Mouse (Mus musculus) leukemia stem cell, adult 10-12 weeks (primary cell): ENCODE measurements around the gene Lcat. TPM values are rescaled to one million over a fixed set of nuclear protein-coding genes. Genes with fewer than 3 reads are reported as not detected.

ENCODE experiments used
- polyA plus RNA-seq: library from polyadenylated mRNA; stranded (reverse); fragments of >175 nt; gene quantifications from 2 replicates; pipeline ENCODE4 v1.2.3, GENCODE M21; 2012; ENCODE audit warnings: low replicate concordance

Lcat gene
- polyA plus RNA-seq: 1.2 and 4.9 TPM in 2 replicates

GRCm38 (mm10) chr8:105943321-105943739 is at the start of gene Lcat:
Gene Lcat, minus strand, starts transcription at chr8:105943382.

DNA sequence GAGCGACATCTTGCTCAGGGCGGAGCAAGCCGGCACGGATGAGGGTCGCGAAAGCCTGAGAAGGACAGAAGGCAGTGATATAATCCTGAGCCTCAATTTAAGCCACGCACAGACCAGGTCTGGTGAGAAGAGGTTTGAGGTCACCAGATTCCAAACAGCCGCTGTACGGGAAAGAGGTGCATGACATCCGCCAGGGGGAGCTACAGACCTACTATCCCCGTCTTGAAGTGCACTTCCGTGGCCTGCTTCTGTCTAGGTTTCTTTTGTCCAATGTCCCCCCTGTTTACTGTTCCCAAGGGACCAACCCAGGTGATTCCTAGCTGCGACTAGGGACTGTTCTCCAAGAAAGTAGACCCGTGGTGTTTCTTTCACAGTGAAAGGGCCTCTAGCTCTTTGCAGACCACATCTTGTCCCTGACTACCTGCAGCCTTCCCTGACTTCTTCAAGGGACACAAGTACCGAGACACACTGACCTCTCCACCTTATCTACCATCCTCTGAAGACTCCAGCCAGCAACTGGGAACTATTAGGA is 47.7 kb upstream of the Lcat start, which contains the start of gene Dus2:
TSS of gene Dus2 (plus strand) at position 482 of the 532 bp plus-strand sequence.

DNA sequence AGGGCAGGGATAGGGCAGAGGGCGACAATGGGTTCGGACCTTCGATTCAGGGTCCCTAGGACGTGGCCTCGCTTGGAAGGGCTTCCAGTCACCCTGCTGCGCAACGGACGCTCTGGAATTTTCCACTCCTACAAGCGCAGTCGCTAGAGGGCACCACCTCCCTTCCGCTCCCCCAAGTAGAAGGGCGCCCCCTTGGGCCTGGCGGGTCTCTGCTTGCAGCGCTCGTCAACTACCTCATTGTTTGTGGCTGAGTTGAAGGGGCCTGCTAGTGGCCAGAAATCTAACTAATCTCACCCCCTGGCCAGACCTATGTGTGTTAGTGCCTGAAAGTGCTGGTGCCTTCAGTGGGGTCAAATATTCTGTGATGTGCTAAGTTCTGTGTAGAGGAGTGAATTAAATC is 36.1 kb upstream of the Lcat start, which contains the start of gene Dpep3:
TSS of gene Dpep3 (minus strand) at position 105 of the 400 bp plus-strand sequence.

DNA sequence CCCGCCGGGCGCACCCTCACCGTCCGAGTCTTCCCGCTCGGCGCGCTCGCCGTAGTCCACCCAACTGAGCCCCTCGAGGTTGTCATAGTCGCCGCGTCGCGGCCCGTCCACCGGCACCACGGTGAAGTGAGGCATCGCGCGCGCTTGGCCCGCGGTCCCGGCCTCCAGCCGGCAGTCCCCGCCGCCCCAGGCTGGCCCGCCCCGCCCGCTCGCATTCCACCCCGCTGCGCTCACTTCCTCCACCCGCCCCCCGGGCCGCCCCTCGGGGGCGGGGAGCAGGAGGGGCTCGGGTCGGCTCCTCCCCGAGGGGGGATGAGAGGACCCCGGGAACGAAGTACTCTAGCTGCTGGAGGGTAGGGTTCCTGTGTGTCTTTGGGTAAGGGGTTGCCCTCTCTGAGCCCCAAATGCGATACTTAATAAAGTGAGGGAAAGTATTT is 22.7 kb upstream of the Lcat start, which contains the start of gene Slc12a4:
TSS of gene Slc12a4 (minus strand) at position 193 of the 437 bp plus-strand sequence.

GRCm38 (mm10) chr8:105938306-105938669 is 4.9 kb downstream of the Lcat start, which contains the start of gene Psmb10:
Gene Psmb10, minus strand, starts transcription at chr8:105938444.

DNA sequence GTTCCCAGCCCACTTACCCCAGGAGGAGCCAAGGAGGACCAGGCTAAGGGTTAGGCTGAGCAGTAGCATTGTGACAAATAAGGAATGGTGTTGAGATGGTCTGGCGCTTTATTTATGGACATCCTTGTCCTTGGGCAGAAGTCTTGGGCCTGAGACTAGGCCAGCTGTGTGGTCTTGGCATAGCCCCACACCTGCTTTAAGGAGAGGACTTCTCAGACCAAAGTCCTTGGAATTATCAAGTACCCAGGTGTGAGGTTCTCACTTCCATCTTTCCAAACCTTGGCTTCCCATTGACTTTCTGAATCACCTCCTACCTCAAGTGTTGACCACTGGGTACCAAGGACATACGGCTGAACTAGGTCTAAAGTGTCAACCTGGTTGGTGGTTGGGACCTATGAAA is 9.4 kb downstream of the Lcat start, which contains the start of gene Ctrl:
TSS of gene Ctrl (minus strand) at position 101 of the 400 bp plus-strand sequence.

GRCm38 (mm10) chr8:105900180-105900940 is 42.8 kb downstream of the Lcat start, which contains the start of gene Pskh1:
Gene Pskh1, plus strand, starts transcription at chr8:105900441.

DNA sequence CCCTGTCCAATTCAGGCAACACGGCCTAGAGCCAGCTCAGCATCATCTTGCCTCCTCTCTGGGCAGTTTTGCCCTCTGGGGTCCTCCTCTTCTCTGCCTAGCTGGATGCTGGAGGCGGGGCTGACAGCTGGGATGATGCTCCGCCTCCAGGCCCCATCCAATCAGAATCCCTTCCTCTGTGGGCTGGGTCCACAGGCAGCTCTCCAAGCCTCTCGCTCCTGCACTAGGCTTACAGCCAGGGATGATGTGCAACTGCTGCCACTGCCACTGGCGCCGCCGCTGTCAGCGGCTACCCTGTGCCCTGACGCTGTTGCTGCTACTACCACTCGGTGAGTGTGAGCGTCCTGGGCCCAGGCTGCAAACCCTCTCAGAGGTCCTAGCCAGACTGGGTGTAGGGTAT is 49.8 kb downstream of the Lcat start, which contains the start of gene Nrn1l:
TSS of gene Nrn1l (plus strand) at position 229 of the 400 bp plus-strand sequence.

Other genes starting within 250 kb of the Lcat start
- 16.0 and 76.2 TPM in 2 replicates for gene Acd, start 242.3 kb downstream of the Lcat start, polyA plus RNA-seq
- gene Pard6a, start 242.2 kb downstream of the Lcat start, polyA plus RNA-seq: 2.0 and 16.3 TPM in 2 replicates
- gene 4933405L10Rik, start 235.7 kb downstream of the Lcat start, polyA plus RNA-seq: not detected in 2 replicates
- 33.4 and 64.7 TPM in 2 replicates for gene Enkd1, start 235.2 kb downstream of the Lcat start, polyA plus RNA-seq
- gene Gfod2, start 184.7 kb downstream of the Lcat start, polyA plus RNA-seq: 4.4 and 7.9 TPM in 2 replicates
- gene Ranbp10, start 116.0 kb downstream of the Lcat start, polyA plus RNA-seq: 43.5 and 111 TPM in 2 replicates
- gene Tsnaxip1, start 115.7 kb downstream of the Lcat start, polyA plus RNA-seq: not detected in 2 replicates
- 14.1 and 23.1 TPM in 2 replicates for gene Cenpt, start 90.1 kb downstream of the Lcat start, polyA plus RNA-seq
- 18.1 and 52.4 TPM in 2 replicates for gene Thap11, start 88.2 kb downstream of the Lcat start, polyA plus RNA-seq
- 81.1 and 133 TPM in 2 replicates for gene Nutf2, start 82.8 kb downstream of the Lcat start, polyA plus RNA-seq
- 14.8 and 34.3 TPM in 2 replicates for gene Edc4, start 62.5 kb downstream of the Lcat start, polyA plus RNA-seq
- 3.1 and 7.0 TPM in 2 replicates for gene Nrn1l, start 49.8 kb downstream of the Lcat start, polyA plus RNA-seq
- gene Pskh1, start 42.9 kb downstream of the Lcat start, polyA plus RNA-seq: 4.1 and 19.3 TPM in 2 replicates
- gene Ctrl, start 9.5 kb downstream of the Lcat start, polyA plus RNA-seq: 0.21 and 1.7 TPM in 2 replicates
- 109 and 171 TPM in 2 replicates for gene Psmb10, start 4.9 kb downstream of the Lcat start, polyA plus RNA-seq
- 28.3 and 35.5 TPM in 2 replicates for gene Slc12a4, start 22.7 kb upstream of the Lcat start, polyA plus RNA-seq
- gene Dpep3, start 36.0 kb upstream of the Lcat start, polyA plus RNA-seq: not detected in 2 replicates
- 2.9 and 6.0 TPM in 2 replicates for gene Dus2, start 48.0 kb upstream of the Lcat start, polyA plus RNA-seq
- gene Dpep2nb, start 62.6 kb upstream of the Lcat start, polyA plus RNA-seq: not detected in 2 replicates
- 20.3 and 22.1 TPM in 2 replicates for gene Ddx28, start 68.5 kb upstream of the Lcat start, polyA plus RNA-seq
- gene Nfatc3, start 115.5 kb upstream of the Lcat start, polyA plus RNA-seq: 11.8 and 20.8 TPM in 2 replicates
- gene Esrp2, start 193.6 kb upstream of the Lcat start, polyA plus RNA-seq: 0.09 TPM in 1 of 2 replicates, not detected in the other
- 9.8 and 15.4 TPM in 2 replicates for gene Pla2g15, start 207.0 kb upstream of the Lcat start, polyA plus RNA-seq
- gene Slc7a6, start 225.5 kb upstream of the Lcat start, polyA plus RNA-seq: 0.93 and 1.3 TPM in 2 replicates